11 mouse cellular contexts compared by ENCODE assay signal in the genomic region with DNA sequence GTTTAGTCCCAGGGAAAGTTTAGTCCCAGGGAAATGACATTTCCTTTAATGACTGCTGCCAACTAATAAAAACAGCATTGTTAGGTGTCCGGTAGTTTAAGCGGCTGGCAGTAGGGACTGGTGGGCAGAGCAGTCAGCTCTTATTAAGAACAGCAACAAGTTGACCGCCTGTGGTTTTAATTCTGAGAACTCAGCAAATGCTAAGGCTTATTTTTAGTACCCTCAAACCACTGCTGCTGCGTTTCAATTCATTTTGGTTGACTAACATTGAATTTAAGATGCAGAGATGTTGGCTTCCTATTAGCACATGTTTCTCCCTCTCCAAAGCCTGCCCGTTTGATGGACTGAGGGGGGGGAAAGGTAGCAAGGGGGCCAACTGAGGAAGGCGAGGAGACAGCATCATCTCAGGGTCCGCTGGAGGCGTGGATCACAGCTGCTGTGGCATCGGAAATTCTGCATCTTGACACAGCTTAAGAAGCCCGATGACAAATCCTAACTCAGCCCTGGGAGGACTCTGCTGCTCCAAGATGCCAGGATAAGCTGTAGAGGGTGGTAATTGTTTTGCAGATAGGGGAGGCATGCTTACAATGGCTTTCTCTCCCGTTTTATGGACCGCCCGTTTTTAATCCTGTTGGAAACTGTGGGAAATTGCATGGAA. TPM values are rescaled to one million over a fixed set of nuclear protein-coding genes. Genes with fewer than 3 reads are reported as not detected.
DNase-seq lines count a peak whose midpoint lies in the region; ATAC-seq lines count a peak whose summit lies in the region.
"Had no signal": no experiment of that assay in that cellular context is flagged by ENCODE, and none has a peak within 500 bp of the region (broad histone marks: within the 10 kb centered on the region; RNA-seq: fewer than 3 reads in every experiment).

No protein-coding gene starts in this region.

- H3K4me3 ChIP-seq in megakaryocyte, embryonic 14.5 days (replicated peaks): peak overlapping the region; percentile 95
- peak overlapping the region; percentile 66 for H3K4me3 ChIP-seq in midbrain, embryonic 10.5 days

- peak overlapping the region; percentile 38; the same call in 1 of the 2 replicates for H3K27ac ChIP-seq in midbrain, embryonic 10.5 days (replicated peaks)
- H3K27ac ChIP-seq: limb, embryonic 15.5 days had no signal

- H3K27me3 ChIP-seq in megakaryocyte, embryonic 14.5 days (replicated peaks): peaks cover 33% of the 10 kb centered on the region
- peaks cover 66% of the 10 kb centered on the region for H3K27me3 ChIP-seq in midbrain, embryonic 10.5 days (ENCODE audit: low read depth, poor library complexity, severe bottlenecking)
- H3K27me3 ChIP-seq: Patski had no signal

- intact Hi-C loops in left cerebral cortex, postnatal 36 days (cut with DNase I): no loop called here

- no peak for ATAC-seq in megakaryocyte, adult 5-6 weeks (ENCODE audit: poor library complexity, severe bottlenecking)
- ATAC-seq: Patski had no signal

- 22% methylated on average over 13 of the region's 13 CpGs for WGBS in midbrain, embryonic 10.5 days

- peak; percentile 53 to 57 for DNase-seq in cerebellum, adult 18-20 months
- DNase-seq in cerebellum, postnatal 4 days (ENCODE audit: low spot score in 2 of 2): no peak
- DNase-seq in midbrain, embryonic 10.5 days (ENCODE audit: low spot score): no peak
- DNase-seq in layer of hippocampus, adult 18-20 months (ENCODE audit: low spot score in 2 of 2): no peak
- no peak for DNase-seq in left cerebral cortex, postnatal 36 days (ENCODE audit: low spot score in 2 of 2)
- DNase-seq in ovary, postnatal 10 days (ENCODE audit: low spot score): no peak
- DNase-seq: heart, postnatal 10 days had no signal

- H3K9me3 ChIP-seq in megakaryocyte, embryonic 14.5 days: peaks cover 5% of the 10 kb centered on the region
- no peaks in the 10 kb centered on the region for H3K9me3 ChIP-seq in midbrain, embryonic 10.5 days (replicated peaks)
- H3K9me3 ChIP-seq: limb, embryonic 15.5 days had no signal

- no peaks in the 10 kb centered on the region for H3K36me3 ChIP-seq in megakaryocyte, embryonic 14.5 days (replicated peaks; ENCODE audit: low read length)
- H3K36me3 ChIP-seq in midbrain, embryonic 10.5 days: no peaks in the 10 kb centered on the region
- H3K36me3 ChIP-seq: limb, embryonic 15.5 days had no signal

- H3K4me1 ChIP-seq in megakaryocyte, embryonic 14.5 days: peaks cover 61% of the 10 kb centered on the region
- peaks cover 42% of the 10 kb centered on the region for H3K4me1 ChIP-seq in midbrain, embryonic 10.5 days

RNA-seq across cellular contexts. Expression of gene Chn2, which starts 2.2 kb away (rescaled TPM):
- 4.0 and 9.5 TPM in 2 replicates for polyA plus RNA-seq in megakaryocyte, embryonic 14.5 days (2012; ENCODE audit: insufficient read depth, low replicate concordance)
- 15.8 and 21.5 TPM in 2 replicates for total RNA-seq in megakaryocyte, adult 5-6 weeks (2015)
- total RNA-seq in megakaryocyte, adult 5-6 weeks (2017): 21.0 and 25.5 TPM in 2 replicates
- 17.3 and 20.0 TPM in 2 replicates for polyA plus RNA-seq in midbrain, embryonic 10.5 days (2016; fragmentation: Nextera tagmentation; extraction: Ambion mirVana)
- total RNA-seq in layer of hippocampus, adult 18-20 months (2021): 10 to 100 TPM; 17.8 to 22.4 TPM
- total RNA-seq in left cerebral cortex, postnatal 36 days (2021): 10 to 100 TPM; 42.5 to 44.8 TPM

Comparison
In these comparisons a context has a peak if more than half of its experiments do, and no peak if none do; other contexts are left out.
1. DNase-seq: peak in cerebellum, adult 18-20 months (2 of 2); none in cerebellum, postnatal 4 days (0 of 2), midbrain, embryonic 10.5 days (single experiment), layer of hippocampus, adult 18-20 months (0 of 2), left cerebral cortex, postnatal 36 days (0 of 2) and ovary, postnatal 10 days (single experiment).